Mouse (Mus musculus): Measurements from ENCODE around the gene Cacna1c. TPM values are rescaled to one million over a fixed set of nuclear protein-coding genes. Genes with fewer than 3 reads are reported as not detected.
A peak's percentile ranks its signal among the peaks of the same experiment; 100 is the strongest.

Gene Cacna1c
- polyA plus RNA-seq, 1 experiment from 2014 or later, result 6.2 TPM

GRCm38 (mm10) chr6:119105651-119106595 lies 90.3 kb downstream of the Cacna1c start:
- 13% methylated on average over 11 of the region's 11 CpGs for WGBS
- Histone ChIP-seq H3K4me3 (replicated peaks) (peak overlapping the region; percentile 70), H3K27ac (no peak overlapping the region), H3K9ac (no peak overlapping the region), H3K9me3 (no peaks in the 10 kb centered on the region), H3K36me3 (replicated peaks) (no peaks in the 10 kb centered on the region), H3K4me1 (peaks cover 21% of the 10 kb centered on the region), H3K27me3 (peaks cover 54% of the 10 kb centered on the region), H3K4me2 (peak overlapping the region; percentile 97)
- no peak for ATAC-seq (ENCODE audit: low FRiP score)

- Histone ChIP-seq H3K36me3 (replicated peaks) (no peaks in the 10 kb centered on the region), H3K4me1 (peaks cover 21% of the 10 kb centered on the region), H3K4me3 (replicated peaks) (no peak overlapping the region), H3K27me3 (peaks cover 38% of the 10 kb centered on the region), H3K27ac (no peak overlapping the region), H3K9ac (no peak overlapping the region), H3K9me3 (no peaks in the 10 kb centered on the region), H3K4me2 (no peak overlapping the region)
- no peak for ATAC-seq (ENCODE audit: low FRiP score)
- 42% methylated on average over 8 of the region's 8 CpGs for WGBS
Observed at GRCm38 (mm10) chr6:119104246-119104645, 92.0 kb downstream of the Cacna1c start.

- no peak for ATAC-seq (ENCODE audit: low FRiP score)
- no peak overlapping the region for H3K4me3 ChIP-seq (replicated peaks)
- 87% methylated on average over 9 of the region's 9 CpGs for WGBS
Observed at GRCm38 (mm10) chr6:119102936-119103335, 93.3 kb downstream of the Cacna1c start.

GRCm38 (mm10) chr6:119099333-119099732 lies 96.9 kb downstream of the Cacna1c start:
- no peaks in the 10 kb centered on the region for H3K9me3 ChIP-seq
- no peak overlapping the region for H3K27ac ChIP-seq
- H3K36me3 ChIP-seq (replicated peaks), result no peaks in the 10 kb centered on the region
- H3K4me3 ChIP-seq (replicated peaks), result no peak overlapping the region
- H3K4me1 ChIP-seq, result 0 out of 2 replicates have a peak, but pooled peaks cover 5% of the 10 kb centered on the region
- 0 out of 2 replicates have a peak, but pooled peaks cover 3% of the 10 kb centered on the region for H3K27me3 ChIP-seq
- H3K9ac ChIP-seq, result no peak overlapping the region
- no peak overlapping the region for H3K4me2 ChIP-seq
- WGBS, result 74% methylated on average over 2 of the region's 2 CpGs
- ATAC-seq (ENCODE audit: low FRiP score), result no peak

More at GRCm38 (mm10) chr6:119102936-119103335, 93.3 kb downstream of the Cacna1c start:
- Histone ChIP-seq H3K4me1 (peaks cover 19% of the 10 kb centered on the region), H3K9me3 (no peaks in the 10 kb centered on the region), H3K9ac (no peak overlapping the region), H3K27ac (no peak overlapping the region), H3K36me3 (replicated peaks) (no peaks in the 10 kb centered on the region), H3K4me2 (no peak overlapping the region), H3K27me3 (peaks cover 38% of the 10 kb centered on the region)

GRCm38 (mm10) chr6:119096481-119096880 lies 99.7 kb downstream of the Cacna1c start:
- Histone ChIP-seq H3K27ac (no peak overlapping the region), H3K4me2 (no peak overlapping the region), H3K27me3 (no peaks in the 10 kb centered on the region), H3K4me1 (0 out of 2 replicates have a peak, but pooled peaks cover 5% of the 10 kb centered on the region), H3K9me3 (no peaks in the 10 kb centered on the region), H3K4me3 (replicated peaks) (no peak overlapping the region), H3K36me3 (replicated peaks) (no peaks in the 10 kb centered on the region), H3K9ac (no peak overlapping the region)
- ATAC-seq (ENCODE audit: low FRiP score), result no peak
- WGBS, result 74% methylated on average over 7 of the region's 7 CpGs

GRCm38 (mm10) chr6:119095081-119095480 lies 101.1 kb downstream of the Cacna1c start:
- Histone ChIP-seq H3K4me3 (replicated peaks) (no peak overlapping the region), H3K27ac (no peak overlapping the region), H3K9ac (no peak overlapping the region), H3K4me2 (no peak overlapping the region), H3K36me3 (replicated peaks) (no peaks in the 10 kb centered on the region), H3K4me1 (0 out of 2 replicates have a peak, but pooled peaks cover 5% of the 10 kb centered on the region), H3K9me3 (no peaks in the 10 kb centered on the region), H3K27me3 (no peaks in the 10 kb centered on the region)
- 89% methylated on average over 6 of the region's 6 CpGs for WGBS
- no peak for ATAC-seq (ENCODE audit: low FRiP score)

GRCm38 (mm10) chr6:119089173-119089572 lies 107.0 kb downstream of the Cacna1c start:
- peaks cover 3% of the 10 kb centered on the region; the same call in 1 of the 2 replicates for H3K4me1 ChIP-seq
- no peak overlapping the region for H3K9ac ChIP-seq
- H3K27ac ChIP-seq, result no peak overlapping the region
- 86% methylated on average over 8 of the region's 8 CpGs for WGBS
- H3K4me2 ChIP-seq, result no peak overlapping the region
- H3K27me3 ChIP-seq, result no peaks in the 10 kb centered on the region
- no peaks in the 10 kb centered on the region for H3K36me3 ChIP-seq (replicated peaks)
- H3K4me3 ChIP-seq (replicated peaks), result no peak overlapping the region
- ATAC-seq (ENCODE audit: low FRiP score), result no peak
- no peaks in the 10 kb centered on the region for H3K9me3 ChIP-seq

GRCm38 (mm10) chr6:119088381-119088780 lies 107.8 kb downstream of the Cacna1c start:
- no peaks in the 10 kb centered on the region for H3K36me3 ChIP-seq (replicated peaks)
- H3K9me3 ChIP-seq, result no peaks in the 10 kb centered on the region
- H3K27ac ChIP-seq, result no peak overlapping the region
- H3K9ac ChIP-seq, result no peak overlapping the region
- peaks cover 3% of the 10 kb centered on the region; the same call in 1 of the 2 replicates for H3K4me1 ChIP-seq
- no peak overlapping the region for H3K4me3 ChIP-seq (replicated peaks)
- H3K4me2 ChIP-seq, result no peak overlapping the region
- no peak for ATAC-seq (ENCODE audit: low FRiP score)
- no peaks in the 10 kb centered on the region for H3K27me3 ChIP-seq
- 82% methylated on average over 8 of the region's 8 CpGs for WGBS

- peaks cover 3% of the 10 kb centered on the region; the same call in 1 of the 2 replicates for H3K4me1 ChIP-seq
- no peak overlapping the region for H3K27ac ChIP-seq
- no peak overlapping the region for H3K4me3 ChIP-seq (replicated peaks)
- H3K4me2 ChIP-seq, result no peak overlapping the region
- no peaks in the 10 kb centered on the region for H3K36me3 ChIP-seq (replicated peaks)
- 95% methylated on average over 8 of the region's 8 CpGs for WGBS
- ATAC-seq (ENCODE audit: low FRiP score), result no peak
- no peaks in the 10 kb centered on the region for H3K9me3 ChIP-seq
- H3K9ac ChIP-seq, result no peak overlapping the region
- H3K27me3 ChIP-seq, result no peaks in the 10 kb centered on the region
Observed at GRCm38 (mm10) chr6:119087919-119088318, 108.3 kb downstream of the Cacna1c start.

- no peaks in the 10 kb centered on the region for H3K27me3 ChIP-seq
- no peak overlapping the region for H3K4me2 ChIP-seq
- 83% methylated on average over 3 of the region's 3 CpGs for WGBS
- no peak overlapping the region for H3K4me3 ChIP-seq (replicated peaks)
- no peak overlapping the region for H3K9ac ChIP-seq
- peaks cover 6% of the 10 kb centered on the region; the same call in 1 of the 2 replicates for H3K4me1 ChIP-seq
- no peak overlapping the region for H3K27ac ChIP-seq
- H3K36me3 ChIP-seq (replicated peaks), result no peaks in the 10 kb centered on the region
- ATAC-seq (ENCODE audit: low FRiP score), result no peak
- H3K9me3 ChIP-seq, result no peaks in the 10 kb centered on the region
Observed at GRCm38 (mm10) chr6:119085789-119086188, 110.4 kb downstream of the Cacna1c start.

GRCm38 (mm10) chr6:119084532-119084931 lies 111.7 kb downstream of the Cacna1c start:
- Histone ChIP-seq H3K36me3 (replicated peaks) (no peaks in the 10 kb centered on the region), H3K27me3 (no peaks in the 10 kb centered on the region), H3K4me1 (peaks cover 6% of the 10 kb centered on the region; the same call in 1 of the 2 replicates), H3K27ac (no peak overlapping the region), H3K4me2 (no peak overlapping the region), H3K4me3 (replicated peaks) (no peak overlapping the region), H3K9me3 (no peaks in the 10 kb centered on the region), H3K9ac (no peak overlapping the region)
- no peak for ATAC-seq (ENCODE audit: low FRiP score)
- WGBS, result 91% methylated on average over 9 of the region's 9 CpGs

- WGBS, result 94% methylated on average over 7 of the region's 7 CpGs
- ATAC-seq (ENCODE audit: low FRiP score), result no peak
- H3K9me3 ChIP-seq, result no peaks in the 10 kb centered on the region
Observed at GRCm38 (mm10) chr6:119083559-119083958, 112.7 kb downstream of the Cacna1c start.

More at GRCm38 (mm10) chr6:119083559-119083958, 112.7 kb downstream of the Cacna1c start:
- Histone ChIP-seq H3K36me3 (replicated peaks) (no peaks in the 10 kb centered on the region), H3K4me2 (no peak overlapping the region), H3K9ac (no peak overlapping the region), H3K4me1 (0 out of 2 replicates have a peak, but pooled peaks cover 3% of the 10 kb centered on the region), H3K4me3 (replicated peaks) (no peak overlapping the region), H3K27me3 (no peaks in the 10 kb centered on the region), H3K27ac (no peak overlapping the region)

All from forebrain, embryonic 12.5 days (tissue).